ENCODE assay signal across 1 mouse cellular context in genomic region chr4:129292831-129293230, GRCm38 (mm10).
TF ChIP-seq lines count a peak whose summit lies in the region.

No protein-coding gene starts in this region.

TF ChIP-seq in MEL, 35 proteins besides CTCF, POLR2A, EP300 and RAD21 (continued from another document):
- TF ChIP-seq ZMIZ1 (IDR thresholded peaks at IDR 0.05; ENCODE audit: low read depth, low read length): no peak
